Mouse (Mus musculus): ENCODE data around the gene Men1. TPM values are rescaled to one million over a fixed set of nuclear protein-coding genes. Genes with fewer than 3 reads are reported as not detected.

Men1 gene
- total RNA-seq, 2 experiments from 2014 or later = 7.0 to 7.8 TPM

DNA sequence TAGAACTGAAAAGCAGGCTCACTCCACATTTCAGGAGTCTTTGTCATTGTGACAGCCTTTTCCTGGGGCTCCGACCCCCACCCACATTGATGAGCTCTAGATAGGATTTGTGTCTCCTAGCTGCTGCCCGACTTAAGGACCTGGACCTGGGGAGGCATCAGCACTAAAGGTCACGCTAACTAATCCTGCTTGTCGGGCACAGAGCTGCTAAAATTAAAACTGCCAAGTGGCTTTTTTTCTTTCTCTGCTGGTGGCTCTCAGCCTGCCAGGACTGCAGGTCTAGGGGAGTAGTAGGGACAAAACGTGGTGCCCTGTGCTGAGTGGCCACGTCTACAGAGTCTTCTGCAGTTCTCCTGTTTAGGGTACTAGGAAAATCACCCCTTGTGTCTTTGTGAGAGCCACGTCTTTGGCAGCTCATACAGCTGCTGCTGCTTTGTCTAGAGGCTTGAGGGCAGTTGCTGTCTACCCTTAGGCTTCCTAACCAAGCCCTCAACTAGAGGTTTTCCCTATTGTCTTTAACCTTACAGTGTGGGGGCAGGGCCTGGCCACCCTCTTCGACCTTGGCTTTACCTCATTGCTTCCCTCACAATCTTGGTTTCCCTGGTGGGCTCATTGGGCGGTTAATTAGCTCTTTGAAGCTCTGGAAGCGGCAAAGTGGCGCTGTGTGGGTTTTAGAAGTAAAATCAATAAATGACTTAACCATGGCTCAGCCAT is 42.7 kb downstream of the Men1 start:
- peak overlapping the region; percentile 64 for H3K4me3 ChIP-seq
- TF ChIP-seq CTCF (IDR thresholded peaks at IDR 0.05) = no peak
- intact Hi-C loops (cut with DNase I) = no loop called here
- DNase-seq = peak; percentile 74
- H3K27ac ChIP-seq = peak overlapping the region; percentile 92

DNA sequence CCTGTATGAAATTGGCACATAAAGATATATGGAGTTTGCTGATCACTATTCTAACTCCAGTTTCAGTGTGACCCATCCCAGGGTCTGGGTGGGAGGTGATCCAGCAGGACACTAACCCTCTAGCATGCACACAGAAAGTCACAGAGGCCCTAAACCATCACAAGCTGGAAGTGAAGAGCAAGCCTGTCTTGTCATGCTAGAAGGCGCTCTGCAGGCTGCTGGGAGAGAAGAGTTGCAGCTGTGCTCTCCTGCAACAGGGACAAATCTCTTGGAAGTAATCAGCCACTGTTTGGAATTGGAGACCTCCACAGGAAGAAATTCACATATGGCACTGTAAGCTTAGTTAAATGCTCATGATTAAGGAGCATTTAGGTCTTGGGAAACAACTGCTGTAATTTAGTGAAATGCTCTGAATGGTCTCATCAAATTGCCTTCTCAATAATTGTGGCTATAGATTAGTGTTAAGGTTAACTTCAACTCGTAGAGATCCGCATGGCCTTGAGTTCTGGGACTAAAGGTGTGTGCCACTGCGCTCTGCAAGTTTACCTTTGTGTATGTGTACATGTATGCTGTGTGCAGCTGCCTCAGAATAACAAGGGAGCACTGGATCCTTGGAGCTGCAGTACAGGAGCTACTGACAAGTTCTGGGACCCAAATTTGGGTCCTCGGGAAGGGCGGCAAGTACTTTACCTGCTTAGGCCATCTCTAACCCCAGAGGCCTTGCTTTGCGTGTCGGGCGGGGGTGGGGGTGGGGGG is 45.8 kb downstream of the Men1 start:
- DNase-seq = peak; percentile 19
- TF ChIP-seq CTCF (IDR thresholded peaks at IDR 0.05) = no peak
- Histone ChIP-seq H3K27ac (peak overlapping the region; percentile 98), H3K4me3 (peak overlapping the region; percentile 26; the same call in 1 of the 2 replicates)
- intact Hi-C loops (cut with DNase I) = no loop called here

GRCm38 (mm10) chr19:6381238-6381637 is 46.5 kb downstream of the Men1 start:
- TF ChIP-seq CTCF (IDR thresholded peaks at IDR 0.05) = no peak
- intact Hi-C loops (cut with DNase I) = no loop called here
- DNase-seq = peak; percentile 38
- no peak overlapping the region for H3K4me3 ChIP-seq
- peak overlapping the region; percentile 98 for H3K27ac ChIP-seq

DNA sequence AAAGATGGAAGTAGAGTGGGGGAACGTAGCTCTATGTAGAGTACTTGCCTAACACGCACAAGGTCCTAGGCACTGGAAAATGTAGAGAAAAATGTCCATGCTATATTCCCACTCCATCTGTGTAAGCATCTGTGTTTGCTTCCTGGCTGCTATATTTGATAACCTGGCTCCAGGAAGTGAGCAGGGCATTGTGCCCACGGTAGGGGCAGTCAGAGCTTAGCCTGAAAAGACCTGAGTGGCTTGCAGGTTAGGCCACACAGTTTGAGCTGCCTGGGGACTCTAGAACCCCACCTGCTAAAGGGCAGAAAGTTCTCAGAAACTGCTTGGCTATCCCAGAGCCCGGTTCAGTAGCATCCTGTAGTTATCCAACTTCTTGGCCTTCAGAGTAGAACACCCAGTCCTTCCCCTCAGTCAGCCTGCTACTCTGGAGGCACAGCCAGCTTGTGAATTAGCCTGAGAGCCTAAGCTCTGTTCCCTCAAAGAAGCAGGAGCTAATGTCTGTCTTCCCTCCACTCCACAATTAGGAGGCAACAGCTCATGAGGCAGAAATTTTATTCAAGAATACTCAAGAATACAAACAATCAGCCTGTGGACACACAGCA is 47.6 kb downstream of the Men1 start:
- intact Hi-C loops (cut with DNase I) = no loop called here
- TF ChIP-seq CTCF (IDR thresholded peaks at IDR 0.05) = no peak
- H3K27ac ChIP-seq = peak overlapping the region; percentile 98
- H3K4me3 ChIP-seq = peak overlapping the region; percentile 71
- DNase-seq = peak; percentile 79

- peak overlapping the region; percentile 71 for H3K4me3 ChIP-seq
- intact Hi-C loops (cut with DNase I) = no loop called here
- H3K27ac ChIP-seq = peak overlapping the region; percentile 98
- DNase-seq = peak; percentile 87
- TF ChIP-seq CTCF (IDR thresholded peaks at IDR 0.05) = no peak
These were observed 48.7 kb downstream of the Men1 start for GRCm38 (mm10) chr19:6383470-6383869.

- intact Hi-C loops (cut with DNase I) = loop anchor here (1.0 kb wide), 1 partner anchor 8 kb away; no protein-coding TSS in a partner anchor
- TF ChIP-seq CTCF (IDR thresholded peaks at IDR 0.05) = no peak; the same call in 1 of the 2 replicates
- Histone ChIP-seq H3K4me3 (peak within 1 kb of the TSS; percentile 71), H3K27ac (peak within 1 kb of the TSS; percentile 98)
- peak; percentile 96 for DNase-seq
These were observed 49.3 kb downstream of the Men1 start, which contains the start of gene Pygm for GRCm38 (mm10) chr19:6384128-6384527. TSS of gene Pygm (plus strand) at chr19:6384399.

DNA sequence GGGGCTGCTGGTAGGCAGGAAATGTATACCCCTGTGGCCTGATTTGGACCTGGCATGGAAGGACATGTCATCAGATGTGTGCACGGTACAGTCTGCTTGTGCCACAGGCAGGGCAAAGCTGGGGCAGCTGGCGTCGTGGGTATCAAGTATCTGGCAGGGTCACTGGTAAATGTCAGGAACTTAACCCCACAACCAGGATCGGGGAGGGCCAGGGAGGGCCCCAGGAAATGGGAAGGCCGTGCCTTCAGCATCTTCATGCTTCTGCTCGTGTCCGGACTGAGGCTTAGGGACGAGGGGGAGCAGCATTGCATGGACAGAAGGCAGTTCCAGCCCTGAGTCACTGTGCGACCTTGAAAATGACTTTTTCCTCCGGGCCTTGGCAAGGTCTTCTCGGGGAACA is 50.2 kb downstream of the Men1 start:
- intact Hi-C loops (cut with DNase I) = loop anchor here (1.0 kb wide), 1 partner anchor 9 kb away; no protein-coding TSS in a partner anchor
- peak overlapping the region; percentile 71 for H3K4me3 ChIP-seq
- TF ChIP-seq CTCF (IDR thresholded peaks at IDR 0.05) = no peak
- DNase-seq = peak; percentile 90
- H3K27ac ChIP-seq = peak overlapping the region; percentile 98

DNA sequence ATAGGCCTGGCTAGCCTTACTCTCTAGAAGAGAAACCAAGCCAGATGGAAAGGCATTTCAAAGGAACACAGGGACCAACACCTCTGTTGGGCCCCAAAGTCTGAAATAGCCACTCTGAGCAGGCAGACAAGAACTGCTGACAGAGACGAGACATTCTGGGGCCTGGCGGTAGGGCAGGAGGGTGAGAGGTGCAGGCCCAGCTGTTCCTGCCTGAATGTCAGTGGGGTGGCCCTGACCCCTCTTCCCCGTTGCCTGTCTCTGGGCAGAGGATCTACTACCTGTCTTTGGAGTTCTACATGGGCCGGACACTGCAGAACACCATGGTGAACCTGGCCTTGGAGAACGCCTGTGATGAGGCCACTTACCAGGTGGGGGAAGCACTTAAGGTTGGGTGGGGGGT is 50.6 kb downstream of the Men1 start:
- no peak for TF ChIP-seq CTCF (IDR thresholded peaks at IDR 0.05)
- intact Hi-C loops (cut with DNase I) = no loop called here
- H3K27ac ChIP-seq = peak overlapping the region; percentile 98
- no peak for DNase-seq
- peak overlapping the region; percentile 71 for H3K4me3 ChIP-seq

DNA sequence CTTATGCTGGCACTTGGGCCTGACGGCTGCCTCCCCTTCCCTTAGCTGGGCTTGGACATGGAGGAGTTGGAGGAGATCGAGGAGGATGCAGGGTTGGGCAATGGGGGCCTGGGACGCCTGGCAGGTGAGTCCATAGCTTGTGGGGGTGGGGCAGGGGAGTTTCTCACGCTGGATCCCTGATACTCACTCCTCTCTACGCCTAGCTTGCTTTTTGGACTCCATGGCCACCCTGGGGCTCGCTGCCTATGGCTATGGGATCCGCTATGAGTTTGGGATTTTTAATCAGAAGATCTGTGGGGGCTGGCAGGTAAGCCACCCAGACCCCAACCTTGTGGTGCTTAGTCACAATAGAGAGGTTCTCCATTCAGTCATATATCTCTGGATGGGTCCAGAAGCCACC is 51.0 kb downstream of the Men1 start:
- intact Hi-C loops (cut with DNase I) = no loop called here
- Histone ChIP-seq H3K4me3 (peak overlapping the region; percentile 71), H3K27ac (peak overlapping the region; percentile 98)
- peak; percentile 60 for DNase-seq
- TF ChIP-seq CTCF (IDR thresholded peaks at IDR 0.05) = no peak

- Histone ChIP-seq H3K27ac (peak overlapping the region; percentile 98), H3K4me3 (peak overlapping the region; percentile 71)
- intact Hi-C loops (cut with DNase I) = no loop called here
- no peak for TF ChIP-seq CTCF (IDR thresholded peaks at IDR 0.05)
- DNase-seq = peak; percentile 48
These were observed 51.5 kb downstream of the Men1 start for GRCm38 (mm10) chr19:6386234-6386633.

DNA sequence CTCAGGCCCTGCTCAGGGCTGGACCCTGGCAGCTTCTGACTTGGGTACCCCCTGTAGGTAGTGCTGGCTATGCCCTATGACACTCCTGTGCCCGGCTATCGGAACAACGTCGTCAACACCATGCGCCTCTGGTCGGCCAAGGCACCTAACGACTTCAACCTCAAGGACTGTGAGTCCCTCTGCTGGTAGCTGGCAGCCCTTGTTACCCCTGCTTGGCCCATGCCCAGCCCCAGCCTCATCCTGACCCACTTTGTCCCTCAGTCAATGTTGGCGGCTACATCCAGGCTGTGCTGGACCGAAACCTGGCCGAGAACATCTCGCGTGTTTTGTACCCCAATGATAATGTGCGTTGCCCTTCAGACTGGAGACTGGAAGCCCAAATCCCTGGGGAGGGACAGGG is 53.2 kb downstream of the Men1 start:
- peak overlapping the region; percentile 71 for H3K4me3 ChIP-seq
- peak; percentile 86 for DNase-seq
- intact Hi-C loops (cut with DNase I) = no loop called here
- peak overlapping the region; percentile 98 for H3K27ac ChIP-seq
- TF ChIP-seq CTCF (IDR thresholded peaks at IDR 0.05) = peak; percentile 53

DNA sequence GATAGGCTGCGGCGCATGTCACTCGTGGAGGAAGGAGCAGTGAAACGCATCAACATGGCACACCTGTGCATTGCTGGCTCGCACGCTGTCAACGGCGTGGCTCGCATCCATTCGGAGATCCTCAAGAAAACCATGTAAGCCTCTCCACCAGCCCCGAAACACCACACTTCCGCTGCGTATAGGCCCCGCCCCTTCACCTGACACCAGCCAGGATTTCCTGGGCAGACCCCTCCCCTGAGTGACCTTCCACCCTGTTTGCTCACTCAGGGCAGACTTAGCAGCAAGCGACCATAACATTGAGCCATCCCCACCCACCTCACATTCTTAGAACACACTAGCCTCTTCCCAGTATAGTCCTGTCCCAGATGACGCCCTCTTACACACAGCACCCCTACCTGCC is 55.0 kb downstream of the Men1 start:
- no peak for TF ChIP-seq CTCF (IDR thresholded peaks at IDR 0.05)
- intact Hi-C loops (cut with DNase I) = no loop called here
- H3K4me3 ChIP-seq = peak overlapping the region; percentile 71
- H3K27ac ChIP-seq = peak overlapping the region; percentile 98
- DNase-seq = no peak

GRCm38 (mm10) chr19:6390251-6390650 is 55.5 kb downstream of the Men1 start:
- no peak for TF ChIP-seq CTCF (IDR thresholded peaks at IDR 0.05)

More at GRCm38 (mm10) chr19:6390251-6390650, 55.5 kb downstream of the Men1 start:
- Histone ChIP-seq H3K4me3 (peak overlapping the region; percentile 71), H3K27ac (peak overlapping the region; percentile 98)
- peak; percentile 39 for DNase-seq
- intact Hi-C loops (cut with DNase I) = no loop called here

Small RNA genes within 50 kb of the gene (microRNA-seq; reads per million reads assigned to microRNA genes)
- not detected for gene Mir6989

Other genes with a start within 250 kb of the Men1 start
- gene Cdca5, start 250.0 kb upstream of the Men1 start, total RNA-seq (2021) = not detected
- not detected for gene AC131692.1, start 240.6 kb upstream of the Men1 start, total RNA-seq (2021)
- gene Naaladl1, start 229.2 kb upstream of the Men1 start, total RNA-seq (2021) = not detected
- gene Sac3d1, start 216.3 kb upstream of the Men1 start, total RNA-seq (2021) = 1 to 10 TPM; 9.2 to 9.3 TPM
- gene Snx15, start 206.7 kb upstream of the Men1 start, total RNA-seq (2021) = 10 to 100 TPM in 1 of 2 experiments, 1 to 10 TPM in 1; 9.0 to 10.0 TPM
- under 1 TPM; 0.23 to 0.75 TPM for gene Batf2, start 194.0 kb upstream of the Men1 start, total RNA-seq (2021)
- 10 to 100 TPM; 57.5 to 70.8 TPM for gene Arl2, start 193.4 kb upstream of the Men1 start, total RNA-seq (2021)
- not detected for gene Majin, start 150.6 kb upstream of the Men1 start, total RNA-seq (2021)
- not detected for gene Gpha2, start 108.6 kb upstream of the Men1 start, total RNA-seq (2021)
- 10 to 100 TPM; 35.6 to 37.7 TPM for gene Ppp2r5b, start 99.1 kb upstream of the Men1 start, total RNA-seq (2021)
- gene Atg2a, start 93.3 kb upstream of the Men1 start, total RNA-seq (2021) = 10 to 100 TPM; 18.4 to 19.0 TPM
- gene Ehd1, start 58.3 kb upstream of the Men1 start, total RNA-seq (2021) = 10 to 100 TPM; 28.4 to 32.3 TPM
- 1 to 10 TPM; 6.0 to 6.4 TPM for gene Cdc42bpg, start 28.5 kb upstream of the Men1 start, total RNA-seq (2021)
- 10 to 100 TPM; 13.1 to 14.2 TPM for gene Map4k2, start 6.2 kb downstream of the Men1 start, total RNA-seq (2021)
- 10 to 100 TPM; 95.2 to 98.6 TPM for gene Sf1, start 28.7 kb downstream of the Men1 start, total RNA-seq (2021)
- over 10,000 TPM in 1 of 2 experiments, 1,000 to 10,000 TPM in 1; 6,181 to 10,031 TPM for gene Pygm, start 49.4 kb downstream of the Men1 start, total RNA-seq (2021)
- gene Rasgrp2, start 64.4 kb downstream of the Men1 start, total RNA-seq (2021) = 10 to 100 TPM; 14.9 to 24.6 TPM
- 1 to 10 TPM in 1 of 2 experiments, under 1 TPM in 1; 0.77 to 2.0 TPM for gene Nrxn2, start 83.8 kb downstream of the Men1 start, total RNA-seq (2021)
- not detected for gene Slc22a12, start 208.1 kb downstream of the Men1 start, total RNA-seq (2021)